Mouse (Mus musculus): Measurements from ENCODE around the gene Carm1. TPM values are rescaled to one million over a fixed set of nuclear protein-coding genes. Genes with fewer than 3 reads are reported as not detected.

The Carm1 gene
- polyA plus RNA-seq, 1 experiment from 2014 or later: 50.1 TPM

GRCm38 (mm10) chr9:21559151-21559550 is 12.5 kb downstream of the Carm1 start:
- DNase-seq (ENCODE audit: low spot score) (no peak), ATAC-seq (ENCODE audit: low FRiP score) (no peak)
- H3K9me3 ChIP-seq (ENCODE audit: control insufficient read depth, low read length): no peaks in the 10 kb centered on the region
- H3K4me2 ChIP-seq (replicated peaks; ENCODE audit: low read depth, low read length): no peak overlapping the region
- no peaks in the 10 kb centered on the region for H3K4me1 ChIP-seq (replicated peaks; ENCODE audit: control insufficient read depth, insufficient read depth, low read length)
- H3K4me3 ChIP-seq (ENCODE audit: low read depth, low read length): no peak overlapping the region
- 95% methylated on average over 3 of the region's 3 CpGs for WGBS
- no peak overlapping the region for H3K27ac ChIP-seq (ENCODE audit: low read depth, low read length)
- H3K9ac ChIP-seq (ENCODE audit: low read depth, low read length): no peak overlapping the region
- no peaks in the 10 kb centered on the region for H3K27me3 ChIP-seq (ENCODE audit: control insufficient read depth, insufficient read depth, low read length)
- H3K36me3 ChIP-seq (ENCODE audit: control insufficient read depth, insufficient read depth, low read length): 0 out of 2 replicates have a peak, but pooled peaks cover 3% of the 10 kb centered on the region

- H3K27me3 ChIP-seq (ENCODE audit: control insufficient read depth, insufficient read depth, low read length): no peaks in the 10 kb centered on the region
- no peak overlapping the region for H3K4me3 ChIP-seq (ENCODE audit: low read depth, low read length)
- WGBS: 90% methylated on average over 1 of the region's 1 CpGs
- H3K4me2 ChIP-seq (replicated peaks; ENCODE audit: low read depth, low read length): no peak overlapping the region
- no peaks in the 10 kb centered on the region for H3K4me1 ChIP-seq (replicated peaks; ENCODE audit: control insufficient read depth, insufficient read depth, low read length)
- H3K27ac ChIP-seq (ENCODE audit: low read depth, low read length): no peak overlapping the region
- DNase-seq (ENCODE audit: low spot score) (no peak), ATAC-seq (ENCODE audit: low FRiP score) (no peak)
- no peak overlapping the region for H3K9ac ChIP-seq (ENCODE audit: low read depth, low read length)
- H3K36me3 ChIP-seq (ENCODE audit: control insufficient read depth, insufficient read depth, low read length): no peaks in the 10 kb centered on the region
- H3K9me3 ChIP-seq (ENCODE audit: control insufficient read depth, low read length): no peaks in the 10 kb centered on the region
These were observed 17.7 kb downstream of the Carm1 start for GRCm38 (mm10) chr9:21564420-21564819.

- Histone ChIP-seq H3K4me1 (replicated peaks; ENCODE audit: control insufficient read depth, insufficient read depth, low read length) (no peaks in the 10 kb centered on the region), H3K36me3 (ENCODE audit: control insufficient read depth, insufficient read depth, low read length) (0 out of 2 replicates have a peak, but pooled peaks cover 5% of the 10 kb centered on the region), H3K27me3 (ENCODE audit: control insufficient read depth, insufficient read depth, low read length) (no peaks in the 10 kb centered on the region), H3K9me3 (ENCODE audit: control insufficient read depth, low read length) (no peaks in the 10 kb centered on the region), H3K4me3 (ENCODE audit: low read depth, low read length) (no peak overlapping the region), H3K9ac (ENCODE audit: low read depth, low read length) (no peak overlapping the region), H3K27ac (ENCODE audit: low read depth, low read length) (no peak overlapping the region), H3K4me2 (replicated peaks; ENCODE audit: low read depth, low read length) (no peak overlapping the region)
- 84% methylated on average over 4 of the region's 4 CpGs for WGBS
- no peak for ATAC-seq (ENCODE audit: low FRiP score)
- no peak for DNase-seq (ENCODE audit: low spot score)
These were observed 18.4 kb downstream of the Carm1 start for GRCm38 (mm10) chr9:21565004-21565586.

- 77% methylated on average over 1 of the region's 1 CpGs for WGBS
- Histone ChIP-seq H3K27me3 (ENCODE audit: control insufficient read depth, insufficient read depth, low read length) (no peaks in the 10 kb centered on the region), H3K27ac (ENCODE audit: low read depth, low read length) (no peak overlapping the region), H3K4me3 (ENCODE audit: low read depth, low read length) (no peak overlapping the region), H3K4me1 (replicated peaks; ENCODE audit: control insufficient read depth, insufficient read depth, low read length) (no peaks in the 10 kb centered on the region), H3K4me2 (replicated peaks; ENCODE audit: low read depth, low read length) (no peak overlapping the region), H3K36me3 (ENCODE audit: control insufficient read depth, insufficient read depth, low read length) (0 out of 2 replicates have a peak, but pooled peaks cover 8% of the 10 kb centered on the region), H3K9ac (ENCODE audit: low read depth, low read length) (no peak overlapping the region), H3K9me3 (ENCODE audit: control insufficient read depth, low read length) (no peaks in the 10 kb centered on the region)
- ATAC-seq (ENCODE audit: low FRiP score) (no peak), DNase-seq (ENCODE audit: low spot score) (no peak)
These were observed 19.8 kb downstream of the Carm1 start for GRCm38 (mm10) chr9:21566538-21566937.

GRCm38 (mm10) chr9:21567051-21567450 is 20.4 kb downstream of the Carm1 start:
- H3K4me1 ChIP-seq (replicated peaks; ENCODE audit: control insufficient read depth, insufficient read depth, low read length): no peaks in the 10 kb centered on the region
- H3K9ac ChIP-seq (ENCODE audit: low read depth, low read length): no peak overlapping the region
- no peaks in the 10 kb centered on the region for H3K9me3 ChIP-seq (ENCODE audit: control insufficient read depth, low read length)
- ATAC-seq (ENCODE audit: low FRiP score) (no peak), DNase-seq (ENCODE audit: low spot score) (no peak)
- WGBS: 97% methylated on average over 2 of the region's 2 CpGs
- H3K36me3 ChIP-seq (ENCODE audit: control insufficient read depth, insufficient read depth, low read length): 0 out of 2 replicates have a peak, but pooled peaks cover 8% of the 10 kb centered on the region
- H3K27ac ChIP-seq (ENCODE audit: low read depth, low read length): no peak overlapping the region
- no peaks in the 10 kb centered on the region for H3K27me3 ChIP-seq (ENCODE audit: control insufficient read depth, insufficient read depth, low read length)
- H3K4me3 ChIP-seq (ENCODE audit: low read depth, low read length): no peak overlapping the region
- no peak overlapping the region for H3K4me2 ChIP-seq (replicated peaks; ENCODE audit: low read depth, low read length)

- ATAC-seq (ENCODE audit: low FRiP score): no peak
- Histone ChIP-seq H3K4me3 (ENCODE audit: low read depth, low read length) (no peak overlapping the region), H3K27ac (ENCODE audit: low read depth, low read length) (no peak overlapping the region), H3K4me2 (replicated peaks; ENCODE audit: low read depth, low read length) (no peak overlapping the region), H3K9me3 (ENCODE audit: control insufficient read depth, low read length) (no peaks in the 10 kb centered on the region), H3K36me3 (ENCODE audit: control insufficient read depth, insufficient read depth, low read length) (peaks cover 11% of the 10 kb centered on the region; the same call in 1 of the 2 replicates), H3K4me1 (replicated peaks; ENCODE audit: control insufficient read depth, insufficient read depth, low read length) (no peaks in the 10 kb centered on the region), H3K9ac (ENCODE audit: low read depth, low read length) (no peak overlapping the region), H3K27me3 (ENCODE audit: control insufficient read depth, insufficient read depth, low read length) (no peaks in the 10 kb centered on the region)
- 94% methylated on average over 8 of the region's 8 CpGs for WGBS
- no peak for DNase-seq (ENCODE audit: low spot score)
These were observed 22.1 kb downstream of the Carm1 start for GRCm38 (mm10) chr9:21568657-21569255.

GRCm38 (mm10) chr9:21574012-21574801 is 27.5 kb downstream of the Carm1 start:
- H3K9ac ChIP-seq (ENCODE audit: low read depth, low read length): no peak overlapping the region
- H3K27me3 ChIP-seq (ENCODE audit: control insufficient read depth, insufficient read depth, low read length): no peaks in the 10 kb centered on the region
- H3K4me2 ChIP-seq (replicated peaks; ENCODE audit: low read depth, low read length): no peak overlapping the region
- ATAC-seq (ENCODE audit: low FRiP score) (no peak), DNase-seq (ENCODE audit: low spot score) (no peak)
- H3K4me3 ChIP-seq (ENCODE audit: low read depth, low read length): no peak overlapping the region
- H3K27ac ChIP-seq (ENCODE audit: low read depth, low read length): no peak overlapping the region
- no peaks in the 10 kb centered on the region for H3K4me1 ChIP-seq (replicated peaks; ENCODE audit: control insufficient read depth, insufficient read depth, low read length)
- peaks cover 23% of the 10 kb centered on the region for H3K36me3 ChIP-seq (ENCODE audit: control insufficient read depth, insufficient read depth, low read length)
- 95% methylated on average over 8 of the region's 8 CpGs for WGBS
- H3K9me3 ChIP-seq (ENCODE audit: control insufficient read depth, low read length): no peaks in the 10 kb centered on the region

- no peak for DNase-seq (ENCODE audit: low spot score)
- no peak overlapping the region for H3K27ac ChIP-seq (ENCODE audit: low read depth, low read length)
- H3K9me3 ChIP-seq (ENCODE audit: control insufficient read depth, low read length): no peaks in the 10 kb centered on the region
- H3K4me2 ChIP-seq (replicated peaks; ENCODE audit: low read depth, low read length): no peak overlapping the region
- H3K9ac ChIP-seq (ENCODE audit: low read depth, low read length): no peak overlapping the region
- peaks cover 18% of the 10 kb centered on the region for H3K36me3 ChIP-seq (ENCODE audit: control insufficient read depth, insufficient read depth, low read length)
- 99% methylated on average over 10 of the region's 10 CpGs for WGBS
- H3K4me3 ChIP-seq (ENCODE audit: low read depth, low read length): no peak overlapping the region
- no peaks in the 10 kb centered on the region for H3K4me1 ChIP-seq (replicated peaks; ENCODE audit: control insufficient read depth, insufficient read depth, low read length)
- ATAC-seq (ENCODE audit: low FRiP score): no peak
- no peaks in the 10 kb centered on the region for H3K27me3 ChIP-seq (ENCODE audit: control insufficient read depth, insufficient read depth, low read length)
These were observed 28.6 kb downstream of the Carm1 start for GRCm38 (mm10) chr9:21575253-21575652.
